Mouse (Mus musculus) embryonic facial prominence, embryonic 14.5 days (tissue): ENCODE results near the gene Tnfrsf13c. TPM values are rescaled to one million over a fixed set of nuclear protein-coding genes. Genes with fewer than 3 reads are reported as not detected.

Source experiments
- ATAC-seq: fragments of 200-750 bp; cut with Nextera tagmentation; 2 replicates; pipeline ENCODE4 v1.8.0; 2017; ENCODE audit warnings: low read depth, moderate number of reproducible peaks, moderate TSS enrichment
- DNase-seq: peaks from one replicate; pipeline ENCODE4 v3.0.0-alpha.2; 2015; ENCODE audit warnings: low spot score
- H3K27ac ChIP-seq: fragments of 300-500 bp; sonication (generic); replicated peaks from 2 replicates; pipeline ENCODE4 v1.5.1; 2014; ENCODE audit warnings: low read depth, mild to moderate bottlenecking, low read length, moderate library complexity
- H3K27me3 ChIP-seq: fragments of 300-500 bp; sonication (generic); replicated peaks from 2 replicates; pipeline ENCODE4 v1.6.1; 2014; ENCODE audit warnings: low read length; ENCODE audit not compliant: control insufficient read depth, insufficient read depth
- H3K36me3 ChIP-seq: fragments of 300-500 bp; sonication (generic); 2 replicates; pipeline ENCODE4 v1.6.1; 2014; ENCODE audit warnings: low read length, mixed read lengths; ENCODE audit not compliant: control insufficient read depth, insufficient read depth
- H3K4me1 ChIP-seq: fragments of 300-500 bp; sonication (generic); 2 replicates; pipeline ENCODE4 v1.6.1; 2014; ENCODE audit warnings: antibody characterized with exemption, low read length; ENCODE audit not compliant: control insufficient read depth, insufficient read depth
- H3K4me2 ChIP-seq: fragments of 300-500 bp; sonication (generic); 2 replicates; pipeline ENCODE4 v1.6.1; 2014; ENCODE audit warnings: low read depth, mild to moderate bottlenecking, low read length, moderate library complexity, mixed read lengths
- H3K4me3 ChIP-seq: fragments of 300-500 bp; sonication (generic); 2 replicates; pipeline ENCODE4 v1.5.1; 2014; ENCODE audit warnings: low read depth, mild to moderate bottlenecking, low read length
- H3K9ac ChIP-seq: fragments of 300-500 bp; sonication (generic); 2 replicates; pipeline ENCODE4 v1.6.1; 2014; ENCODE audit warnings: low read depth, mild to moderate bottlenecking, low read length, moderate library complexity, mixed read lengths
- H3K9me3 ChIP-seq: fragments of 300-500 bp; sonication (generic); 2 replicates; pipeline ENCODE4 v1.6.1; 2016; ENCODE audit warnings: low read length; ENCODE audit not compliant: control insufficient read depth
- WGBS: fragments of 180-500 bp; shearing (Covaris S2); extraction: QIAGEN DNeasy Blood & Tissue Kit; methylation state at CpG from one replicate; pipeline ENCODE4 v1.1.7; 2014; 5-methylcytosine and 5-hydroxymethylcytosine counted together
- polyA plus RNA-seq: library from polyadenylated mRNA; unstranded; fragments of >200 nt; fragmentation: Nextera tagmentation; extraction: Ambion mirVana; gene quantifications from 2 replicates; pipeline ENCODE4 v1.2.1, GENCODE M21; 2014

The Tnfrsf13c gene
- polyA plus RNA-seq, 1 experiment from 2014 or later: 0.40 TPM

DNA sequence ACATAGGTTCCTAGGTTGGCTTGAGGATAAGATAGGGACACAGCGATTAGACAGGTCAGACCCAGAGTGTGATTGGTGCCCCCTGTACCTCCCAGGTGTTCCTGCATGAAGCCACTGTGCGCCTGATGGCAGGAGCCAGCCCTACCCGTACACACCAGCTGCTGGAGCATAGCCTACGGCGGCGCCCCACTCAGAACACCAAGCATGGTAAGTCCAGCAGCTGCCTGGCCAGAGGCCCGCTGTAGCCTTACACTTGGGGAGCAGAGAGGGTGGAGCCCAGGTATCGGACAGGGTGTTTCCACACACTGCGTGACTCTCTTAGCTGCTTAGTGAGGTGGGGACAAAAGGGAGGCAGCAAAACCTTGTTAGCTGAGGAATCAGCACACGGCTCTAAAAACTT, 21.1 kb downstream of the Tnfrsf13c start:
- WGBS: 96% methylated on average over 10 of the region's 10 CpGs

DNA sequence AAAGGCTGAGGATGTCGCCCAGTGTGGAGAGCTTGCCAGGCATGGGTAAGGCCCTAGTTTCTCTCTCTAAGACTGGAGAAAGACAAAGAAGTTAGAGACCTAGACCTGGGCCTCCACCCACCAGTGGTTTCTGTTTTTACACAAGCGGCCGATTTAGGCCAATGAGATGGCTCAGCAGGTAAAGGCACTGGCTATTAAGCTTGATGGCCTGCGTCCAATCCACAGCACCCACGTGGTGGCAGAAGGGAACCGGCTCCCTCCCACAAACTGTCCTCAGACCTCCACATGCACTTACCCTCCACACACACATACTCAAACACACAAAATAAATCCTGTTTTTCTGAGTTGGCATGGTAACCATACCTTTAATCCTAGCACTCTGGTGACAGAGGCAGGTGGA, 22.1 kb downstream of the Tnfrsf13c start:
- peaks cover 91% of the 10 kb centered on the region for H3K36me3 ChIP-seq
- H3K27me3 ChIP-seq: peaks cover 22% of the 10 kb centered on the region
- no peak overlapping the region for H3K4me3 ChIP-seq
- H3K4me1 ChIP-seq: no peaks in the 10 kb centered on the region
- DNase-seq: no peak
- no peak overlapping the region for H3K4me2 ChIP-seq
- WGBS: 92% methylated on average over 6 of the region's 6 CpGs
- no peak overlapping the region for H3K27ac ChIP-seq
- no peak overlapping the region for H3K9ac ChIP-seq
- no peak for ATAC-seq
- H3K9me3 ChIP-seq: no peaks in the 10 kb centered on the region

More for the DNA sequence above, 21.1 kb downstream of the Tnfrsf13c start:
- Histone ChIP-seq H3K4me2 (no peak overlapping the region), H3K9ac (no peak overlapping the region), H3K27me3 (peaks cover 32% of the 10 kb centered on the region), H3K27ac (no peak overlapping the region), H3K36me3 (peaks cover 81% of the 10 kb centered on the region), H3K9me3 (no peaks in the 10 kb centered on the region), H3K4me1 (no peaks in the 10 kb centered on the region), H3K4me3 (no peak overlapping the region)
- DNase-seq (no peak), ATAC-seq (no peak)

DNA sequence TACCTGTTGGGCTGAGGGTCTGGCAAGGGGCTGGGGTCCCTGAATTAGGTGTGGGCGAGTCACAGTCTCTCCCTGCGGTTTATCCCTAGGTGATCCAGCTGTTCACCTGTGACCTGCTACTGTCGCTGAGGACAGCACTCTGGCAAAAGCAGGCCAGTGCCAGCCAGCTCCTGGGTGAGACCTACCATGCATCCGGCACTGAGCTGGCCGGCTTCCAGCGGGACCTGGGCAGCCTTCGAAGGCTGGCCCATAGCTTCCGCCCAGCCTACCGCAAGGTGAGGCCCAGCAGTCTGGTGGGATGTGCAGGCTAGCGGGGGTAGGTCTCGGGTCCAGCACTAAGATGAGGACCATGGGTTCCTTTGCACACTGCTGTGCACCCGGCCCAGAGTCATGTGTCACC, 24.6 kb downstream of the Tnfrsf13c start:
- ATAC-seq (no peak), DNase-seq (no peak)
- Histone ChIP-seq H3K4me3 (no peak overlapping the region), H3K9me3 (no peaks in the 10 kb centered on the region), H3K27ac (no peak overlapping the region), H3K9ac (no peak overlapping the region), H3K4me2 (no peak overlapping the region), H3K27me3 (no peaks in the 10 kb centered on the region; the same call in 1 of the 2 replicates), H3K4me1 (no peaks in the 10 kb centered on the region), H3K36me3 (peaks cover 98% of the 10 kb centered on the region)
- WGBS: 98% methylated on average over 8 of the region's 12 CpGs

DNA sequence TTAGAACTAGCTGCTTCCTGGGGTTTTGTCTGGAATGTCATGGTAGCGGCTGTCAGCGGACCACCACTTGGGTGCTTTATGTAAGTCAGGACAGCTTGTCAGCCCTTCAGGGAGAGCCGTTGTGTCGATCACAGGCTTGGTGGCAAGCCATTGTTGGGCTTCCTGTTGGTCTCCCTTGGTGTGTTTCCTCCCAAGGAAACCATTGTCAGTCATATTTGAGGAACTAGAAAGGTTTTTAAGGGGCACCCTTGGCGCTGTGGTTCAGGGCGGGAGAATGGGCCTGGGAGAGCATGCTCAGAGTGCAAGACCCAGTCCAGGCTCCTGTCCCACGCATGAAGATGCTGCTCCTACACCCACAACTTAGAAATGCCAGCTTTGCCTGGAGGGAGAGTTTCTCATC, 25.8 kb downstream of the Tnfrsf13c start:
- DNase-seq (no peak), ATAC-seq (no peak)
- 87% methylated on average over 7 of the region's 7 CpGs for WGBS
- H3K4me1 ChIP-seq: no peaks in the 10 kb centered on the region
- H3K9ac ChIP-seq: no peak overlapping the region
- H3K36me3 ChIP-seq: peaks cover 98% of the 10 kb centered on the region
- no peaks in the 10 kb centered on the region for H3K9me3 ChIP-seq
- H3K4me2 ChIP-seq: no peak overlapping the region
- no peaks in the 10 kb centered on the region for H3K27me3 ChIP-seq
- no peak overlapping the region for H3K27ac ChIP-seq
- H3K4me3 ChIP-seq: no peak overlapping the region

DNA sequence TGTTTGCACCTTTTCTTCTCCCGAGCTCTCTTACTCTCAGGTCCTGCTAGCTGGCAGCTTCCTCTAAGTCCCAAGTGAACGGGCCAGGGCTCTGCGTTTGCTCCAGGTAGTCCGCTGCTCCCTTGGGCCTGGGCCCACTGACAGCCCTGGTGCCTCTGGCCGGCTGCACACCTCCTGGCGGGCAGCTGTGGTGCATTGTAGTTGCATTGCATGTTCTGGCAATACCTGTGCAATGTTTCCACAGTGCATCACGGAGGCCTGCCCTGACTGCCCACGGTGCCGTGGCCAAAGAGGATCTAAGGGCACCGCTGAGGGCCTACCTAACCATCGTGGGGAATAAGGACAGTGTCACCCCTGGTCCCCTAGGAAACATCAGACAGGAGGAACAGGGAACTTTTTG, 26.2 kb downstream of the Tnfrsf13c start:
- 94% methylated on average over 11 of the region's 11 CpGs for WGBS
- Histone ChIP-seq H3K27ac (no peak overlapping the region), H3K4me1 (no peaks in the 10 kb centered on the region), H3K9me3 (no peaks in the 10 kb centered on the region), H3K36me3 (peaks cover 98% of the 10 kb centered on the region), H3K4me3 (no peak overlapping the region), H3K4me2 (no peak overlapping the region), H3K9ac (no peak overlapping the region), H3K27me3 (no peaks in the 10 kb centered on the region)
- DNase-seq (no peak), ATAC-seq (no peak)

DNA sequence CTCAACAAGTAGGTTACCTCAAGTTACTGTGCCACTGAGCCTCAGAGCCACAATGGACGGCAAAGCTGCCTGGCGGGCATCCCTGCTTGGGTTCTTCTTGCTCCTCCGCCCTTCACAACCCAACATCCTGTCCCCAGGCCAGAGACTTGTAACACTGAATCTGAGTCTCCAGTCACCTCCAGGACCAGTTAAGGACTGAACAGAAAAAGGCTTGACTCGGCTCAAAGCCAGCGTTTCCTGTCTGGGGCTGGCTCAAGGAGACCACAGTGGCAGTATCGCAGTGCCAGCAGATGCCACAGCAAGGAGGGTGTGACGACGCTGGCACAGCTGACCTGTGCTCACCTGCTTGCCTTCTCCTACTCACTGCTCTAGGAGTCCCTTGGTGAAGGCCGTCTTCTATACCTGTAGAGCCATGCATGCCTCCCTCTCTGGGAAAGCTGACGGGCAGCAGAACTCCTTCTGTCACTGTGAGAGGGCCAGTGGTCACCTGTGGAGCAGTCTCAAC, 26.9 kb downstream of the Tnfrsf13c start:
- no peak overlapping the region for H3K27ac ChIP-seq
- WGBS: 90% methylated on average over 10 of the region's 10 CpGs
- H3K4me3 ChIP-seq: no peak overlapping the region
- H3K4me1 ChIP-seq: no peaks in the 10 kb centered on the region
- H3K9ac ChIP-seq: no peak overlapping the region
- peaks cover 98% of the 10 kb centered on the region for H3K36me3 ChIP-seq
- ATAC-seq: no peak
- DNase-seq: no peak
- no peaks in the 10 kb centered on the region for H3K27me3 ChIP-seq
- H3K4me2 ChIP-seq: no peak overlapping the region
- no peaks in the 10 kb centered on the region for H3K9me3 ChIP-seq

DNA sequence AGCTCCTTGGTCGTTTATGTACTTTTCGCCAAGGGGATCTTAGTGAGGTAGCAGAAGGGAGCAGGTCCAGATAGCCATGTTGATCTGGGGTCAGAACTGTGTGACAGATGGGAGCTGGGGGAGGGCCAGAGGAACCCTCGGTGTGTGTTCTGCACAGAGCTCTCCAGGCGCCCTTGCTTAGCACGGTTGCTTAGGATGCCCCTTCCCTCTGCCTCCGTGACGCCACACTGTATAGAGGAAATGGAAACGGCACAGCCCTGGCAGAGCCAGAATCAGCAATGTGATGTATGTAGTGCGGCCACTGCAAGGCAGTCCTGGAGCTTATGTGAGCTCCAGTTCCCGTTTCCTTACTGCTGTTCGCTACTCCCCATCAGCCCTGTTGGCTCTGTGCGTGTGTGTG, 27.9 kb downstream of the Tnfrsf13c start:
- WGBS: 88% methylated on average over 12 of the region's 12 CpGs
- Histone ChIP-seq H3K27me3 (no peaks in the 10 kb centered on the region), H3K4me2 (no peak overlapping the region), H3K27ac (no peak overlapping the region), H3K4me1 (no peaks in the 10 kb centered on the region), H3K36me3 (peaks cover 98% of the 10 kb centered on the region), H3K9me3 (no peaks in the 10 kb centered on the region), H3K9ac (no peak overlapping the region), H3K4me3 (no peak overlapping the region)
- ATAC-seq (no peak), DNase-seq (no peak)

DNA sequence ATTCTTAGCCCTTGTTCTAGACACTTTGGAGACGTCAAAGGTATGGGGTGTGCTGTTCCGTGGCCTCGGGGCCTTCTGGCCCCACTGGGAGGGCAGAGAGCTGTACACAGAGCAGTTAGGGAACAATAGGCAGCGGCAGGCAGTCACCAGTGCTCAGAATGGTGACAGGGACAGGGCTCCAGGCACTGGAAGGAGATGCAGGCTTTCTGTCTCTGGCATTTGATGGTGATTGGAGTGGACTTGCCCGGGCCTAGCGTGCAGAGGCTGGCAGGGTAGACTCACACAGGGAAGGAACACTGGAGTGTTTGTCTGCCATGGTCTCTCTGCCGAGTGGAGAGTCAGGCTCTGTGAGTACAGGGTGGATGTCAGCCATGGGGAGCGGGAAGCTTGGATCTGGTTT, 31.6 kb downstream of the Tnfrsf13c start:
- WGBS: 72% methylated on average over 8 of the region's 8 CpGs
- Histone ChIP-seq H3K4me1 (no peaks in the 10 kb centered on the region), H3K9me3 (no peaks in the 10 kb centered on the region), H3K27ac (no peak overlapping the region), H3K4me3 (no peak overlapping the region), H3K36me3 (peaks cover 91% of the 10 kb centered on the region), H3K4me2 (no peak overlapping the region), H3K9ac (no peak overlapping the region), H3K27me3 (no peaks in the 10 kb centered on the region)
- DNase-seq (no peak), ATAC-seq (peak; percentile 57; the same call in 1 of the 2 replicates)

DNA sequence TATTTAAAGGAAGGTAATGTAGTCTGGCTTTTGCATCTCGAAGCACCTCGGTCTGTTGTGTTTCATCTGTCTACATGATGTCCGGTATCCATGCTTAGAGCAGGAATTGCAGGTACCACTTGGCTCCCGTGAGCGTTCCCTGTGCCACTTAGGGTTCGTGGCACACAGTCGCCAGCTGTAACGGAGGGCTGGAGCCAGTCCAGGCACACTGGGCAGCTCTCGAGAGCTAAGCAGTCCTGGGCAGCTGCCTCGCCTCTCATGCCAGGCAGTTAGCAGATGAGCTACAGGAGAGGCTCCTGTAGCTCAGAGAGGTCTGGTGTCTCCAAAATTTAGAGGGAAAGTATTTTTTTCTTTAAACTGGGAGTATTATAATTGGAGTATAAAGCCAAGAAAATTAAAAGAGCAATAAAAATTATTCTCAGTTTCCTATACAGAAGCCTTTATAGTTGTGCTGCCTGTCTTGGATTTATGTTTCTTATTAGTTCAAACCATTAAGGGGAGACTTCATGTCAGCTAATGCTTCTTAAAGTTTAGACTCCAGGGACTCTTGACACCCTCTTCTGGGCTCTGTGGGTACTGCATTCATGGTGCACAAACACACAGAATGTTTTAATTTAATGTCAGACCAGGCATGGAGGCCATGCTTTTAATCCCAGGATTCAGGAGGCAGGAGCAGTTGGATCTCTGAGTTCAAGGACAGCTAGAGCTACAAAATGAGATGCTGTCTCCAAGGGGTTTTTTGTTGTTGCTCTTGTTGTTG, 35.5 kb downstream of the Tnfrsf13c start:
- Histone ChIP-seq H3K4me3 (no peak overlapping the region), H3K36me3 (peaks cover 93% of the 10 kb centered on the region), H3K4me1 (no peaks in the 10 kb centered on the region), H3K4me2 (no peak overlapping the region), H3K9ac (no peak overlapping the region), H3K27me3 (no peaks in the 10 kb centered on the region), H3K9me3 (no peaks in the 10 kb centered on the region), H3K27ac (no peak overlapping the region)
- no peak for DNase-seq
- 96% methylated on average over 10 of the region's 10 CpGs for WGBS
- no peak for ATAC-seq
